Mouse (Mus musculus) embryonic facial prominence, embryonic 11.5 days (tissue): ENCODE measurements at regions not wholly inside any gene's neighbourhood (a gene's known extent, or its start where the extent isn't known, plus 50 kb on each side); places are given as distances from the start of the nearest gene placed in this dataset.
"Not testable (repeated sequence)": the region's sequence is repeated elsewhere in the genome, so short reads cannot be mapped to it uniquely, and the experiment has no call there.

ENCODE experiments used
- ATAC-seq: fragments of 200-750 bp; cut with Nextera tagmentation; replicated peaks from 2 replicates; pipeline ENCODE4 v1.8.0; 2017; ENCODE audit warnings: low read depth; ENCODE audit not compliant: insufficient number of reproducible peaks, low FRiP score, low TSS enrichment
- DNase-seq: peaks from one replicate; pipeline ENCODE4 v3.0.0-alpha.2; 2015; ENCODE audit warnings: low spot score
- H3K27ac ChIP-seq: fragments of 300-500 bp; sonication (generic); replicated peaks from 2 replicates; pipeline ENCODE4 v1.5.1; 2014; ENCODE audit warnings: mild to moderate bottlenecking, low read depth, low read length, control low read depth
- H3K27me3 ChIP-seq: fragments of 300-500 bp; sonication (generic); 2 replicates; pipeline ENCODE4 v1.6.1; 2014; ENCODE audit warnings: mild to moderate bottlenecking, low read length, moderate library complexity, mixed read lengths; ENCODE audit not compliant: control insufficient read depth, insufficient read depth
- H3K36me3 ChIP-seq: fragments of 300-500 bp; sonication (generic); replicated peaks from 2 replicates; pipeline ENCODE4 v1.6.1; 2014; ENCODE audit warnings: low read depth, mild to moderate bottlenecking, low read length, moderate library complexity, mixed read lengths; ENCODE audit not compliant: control insufficient read depth, insufficient read depth
- H3K4me1 ChIP-seq: fragments of 300-500 bp; sonication (generic); 2 replicates; pipeline ENCODE4 v1.6.1; 2014; ENCODE audit warnings: low read length, mixed read lengths; ENCODE audit not compliant: control insufficient read depth, insufficient read depth
- H3K4me2 ChIP-seq: fragments of 300-500 bp; sonication (generic); 2 replicates; pipeline ENCODE4 v1.6.1; 2014; ENCODE audit warnings: low read depth, mild to moderate bottlenecking, control low read depth, low read length, moderate library complexity
- H3K4me3 ChIP-seq: fragments of 300-500 bp; sonication (generic); 2 replicates; pipeline ENCODE4 v1.5.1; 2014; ENCODE audit warnings: low read depth, low read length, control low read depth
- H3K9ac ChIP-seq: fragments of 300-500 bp; sonication (generic); replicated peaks from 2 replicates; pipeline ENCODE4 v1.6.1; 2014; ENCODE audit warnings: mild to moderate bottlenecking, control low read depth, low read length
- H3K9me3 ChIP-seq: fragments of 300-500 bp; sonication (generic); replicated peaks from 2 replicates; pipeline ENCODE4 v1.6.1; 2016; ENCODE audit warnings: mild to moderate bottlenecking, low read length, inconsistent platforms, mixed read lengths; ENCODE audit not compliant: control insufficient read depth
- WGBS: fragments of 180-500 bp; shearing (Covaris S2); extraction: QIAGEN DNeasy Blood & Tissue Kit; methylation state at CpG from one replicate; pipeline ENCODE4 v1.1.7; 2014; 5-methylcytosine and 5-hydroxymethylcytosine counted together

GRCm38 (mm10) chr11:22457220-22457619 lies 54.7 kb upstream of the Tmem17 start:
- no peak overlapping the region for H3K4me3 ChIP-seq
- no peak overlapping the region for H3K27ac ChIP-seq
- no peak overlapping the region for H3K4me2 ChIP-seq
- no peak overlapping the region for H3K9ac ChIP-seq
- H3K4me1 ChIP-seq = no peaks in the 10 kb centered on the region
- ATAC-seq (no peak), DNase-seq (no peak)
- no peaks in the 10 kb centered on the region for H3K9me3 ChIP-seq
- 89% methylated on average over 2 of the region's 2 CpGs for WGBS
- no peaks in the 10 kb centered on the region for H3K27me3 ChIP-seq
- H3K36me3 ChIP-seq = no peaks in the 10 kb centered on the region

GRCm38 (mm10) chr11:22458951-22459703 lies 52.8 kb upstream of the Tmem17 start:
- no peak for DNase-seq
- no peak for ATAC-seq
- no peaks in the 10 kb centered on the region for H3K4me1 ChIP-seq
- H3K4me2 ChIP-seq = no peak overlapping the region
- 82% methylated on average over 5 of the region's 5 CpGs for WGBS
- H3K9me3 ChIP-seq = no peaks in the 10 kb centered on the region
- no peak overlapping the region for H3K9ac ChIP-seq
- no peak overlapping the region for H3K27ac ChIP-seq
- H3K36me3 ChIP-seq = no peaks in the 10 kb centered on the region
- no peak overlapping the region for H3K4me3 ChIP-seq
- no peaks in the 10 kb centered on the region for H3K27me3 ChIP-seq

- 88% methylated on average over 8 of the region's 8 CpGs for WGBS
- not testable (repeated sequence) for H3K4me2 ChIP-seq, H3K9ac ChIP-seq, H3K4me3 ChIP-seq, H3K36me3 ChIP-seq, H3K4me1 ChIP-seq, DNase-seq, ATAC-seq, H3K27ac ChIP-seq, H3K27me3 ChIP-seq, H3K9me3 ChIP-seq
These were observed 50.7 kb upstream of the Tmem17 start for GRCm38 (mm10) chr11:22461019-22461735.
